Mouse (Mus musculus) neural tube, embryonic 15.5 days (tissue): ENCODE measurements at regions not wholly inside any gene's neighbourhood (a gene's known extent, or its start where the extent isn't known, plus 50 kb on each side); places are given as distances from the start of the nearest gene placed in this dataset.

Experiments
- ATAC-seq: fragments of 200-750 bp; cut with Nextera tagmentation; 2 replicates; pipeline ENCODE4 v1.8.0; 2017; ENCODE audit warnings: mild to moderate bottlenecking, moderate TSS enrichment, moderate library complexity; ENCODE audit not compliant: low FRiP score
- H3K27ac ChIP-seq: fragments of 300-500 bp; sonication (generic); replicated peaks from 2 replicates; pipeline ENCODE4 v1.5.1; 2015; ENCODE audit warnings: mild to moderate bottlenecking, inconsistent platforms
- H3K27me3 ChIP-seq: fragments of 300-500 bp; sonication (generic); replicated peaks from 2 replicates; pipeline ENCODE4 v1.6.1; 2015; ENCODE audit warnings: inconsistent platforms
- H3K36me3 ChIP-seq: fragments of 300-500 bp; sonication (generic); 2 replicates; pipeline ENCODE4 v1.6.1; 2015; ENCODE audit warnings: inconsistent platforms
- H3K4me1 ChIP-seq: fragments of 300-500 bp; sonication (generic); 2 replicates; pipeline ENCODE4 v1.6.1; 2015; ENCODE audit warnings: inconsistent platforms
- H3K4me2 ChIP-seq: fragments of 300-500 bp; sonication (generic); 2 replicates; pipeline ENCODE4 v1.6.1; 2015; ENCODE audit warnings: inconsistent platforms, mild to moderate bottlenecking, moderate library complexity
- H3K4me3 ChIP-seq: fragments of 300-500 bp; sonication (generic); replicated peaks from 2 replicates; pipeline ENCODE4 v1.5.1; 2015; ENCODE audit warnings: mild to moderate bottlenecking, inconsistent platforms
- H3K9ac ChIP-seq: fragments of 300-500 bp; sonication (generic); replicated peaks from 2 replicates; pipeline ENCODE4 v1.6.1; 2015; ENCODE audit warnings: mild to moderate bottlenecking, inconsistent platforms
- H3K9me3 ChIP-seq: fragments of 300-500 bp; sonication (generic); replicated peaks from 2 replicates; pipeline ENCODE4 v1.6.1; 2016; ENCODE audit warnings: inconsistent platforms
- WGBS: fragments of 180-500 bp; shearing (Covaris S2); methylation state at CpG from one replicate; pipeline ENCODE4 v1.1.7; 2015; ENCODE audit warnings: mixed read lengths; 5-methylcytosine and 5-hydroxymethylcytosine counted together

DNA sequence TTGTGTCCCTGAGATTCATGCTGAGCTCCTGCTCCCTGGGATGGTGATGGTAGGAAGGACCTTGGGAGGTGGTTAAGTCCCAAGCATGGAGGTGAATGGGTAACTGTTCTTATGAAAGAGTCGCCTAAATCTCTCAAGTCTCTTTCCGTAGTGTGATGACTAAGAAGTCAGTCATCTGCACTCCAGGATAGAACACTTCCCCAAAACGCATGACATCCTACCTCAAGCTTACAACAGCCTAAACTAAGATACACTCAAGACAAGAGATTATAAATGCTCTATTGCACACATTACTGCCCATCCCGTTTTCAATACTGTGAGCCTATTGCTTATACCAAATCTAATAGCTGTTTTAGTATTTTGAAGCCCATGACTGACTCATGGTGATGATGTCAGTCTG, 162.3 kb upstream of the Slc7a11 start:
- ATAC-seq, result no peak
- Histone ChIP-seq H3K9ac (no peak overlapping the region), H3K27ac (no peak overlapping the region), H3K4me1 (no peaks in the 10 kb centered on the region), H3K36me3 (no peaks in the 10 kb centered on the region), H3K4me2 (no peak overlapping the region), H3K9me3 (no peaks in the 10 kb centered on the region), H3K4me3 (no peak overlapping the region), H3K27me3 (no peaks in the 10 kb centered on the region)
- WGBS, result 84% methylated on average over 4 of the region's 4 CpGs

DNA sequence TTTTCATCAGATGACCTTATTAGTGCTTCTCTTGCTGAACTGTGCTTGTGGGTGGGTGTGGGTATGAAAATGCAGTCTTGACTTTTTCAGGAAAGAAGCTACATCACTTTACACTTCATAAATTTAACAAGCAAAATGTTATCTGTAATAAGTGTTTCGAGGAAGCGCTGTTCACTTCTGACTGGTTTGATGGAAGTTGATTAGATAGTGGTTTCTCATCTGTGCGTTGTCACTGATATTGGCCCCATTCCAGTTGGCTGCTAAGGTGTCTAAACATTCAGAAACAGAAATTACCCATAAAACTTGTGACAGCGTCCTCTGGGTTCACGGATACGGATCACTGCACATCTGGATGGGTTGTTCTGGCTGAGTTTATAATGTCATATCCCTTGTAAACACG, 159.8 kb upstream of the Slc7a11 start:
- no peak overlapping the region for H3K4me2 ChIP-seq
- no peaks in the 10 kb centered on the region for H3K27me3 ChIP-seq
- WGBS, result 66% methylated on average over 7 of the region's 7 CpGs
- H3K9ac ChIP-seq, result no peak overlapping the region
- no peaks in the 10 kb centered on the region for H3K9me3 ChIP-seq
- no peak overlapping the region for H3K4me3 ChIP-seq
- H3K27ac ChIP-seq, result no peak overlapping the region
- ATAC-seq, result no peak
- H3K4me1 ChIP-seq, result no peaks in the 10 kb centered on the region
- no peaks in the 10 kb centered on the region for H3K36me3 ChIP-seq

GRCm38 (mm10) chr3:50595732-50596131, 152.3 kb upstream of the Slc7a11 start:
- Histone ChIP-seq H3K9ac (no peak overlapping the region), H3K4me3 (no peak overlapping the region), H3K9me3 (0 out of 2 replicates have a peak, but pooled peaks cover 4% of the 10 kb centered on the region), H3K27ac (no peak overlapping the region), H3K4me2 (no peak overlapping the region), H3K27me3 (no peaks in the 10 kb centered on the region), H3K36me3 (no peaks in the 10 kb centered on the region), H3K4me1 (no peaks in the 10 kb centered on the region)
- 94% methylated on average over 1 of the region's 1 CpGs for WGBS
- no peak for ATAC-seq

DNA sequence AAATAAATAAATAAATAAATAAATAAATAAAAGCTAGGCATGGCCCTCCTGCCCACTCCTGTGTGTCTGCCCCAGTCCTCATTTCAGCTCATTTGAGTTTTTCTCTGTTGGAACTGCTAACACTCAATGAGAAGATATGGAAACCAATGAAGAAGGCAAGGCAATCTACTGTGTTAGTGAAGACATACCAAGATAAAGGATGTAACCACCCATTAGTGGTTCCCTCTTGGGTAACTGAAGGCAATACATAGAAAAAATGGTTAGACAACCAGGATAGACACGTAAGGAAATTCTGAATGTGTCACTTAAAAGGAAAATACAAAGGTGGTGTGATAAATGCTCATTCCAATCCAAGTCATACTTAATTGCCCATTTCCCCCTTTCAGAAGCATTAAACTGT, 140.9 kb upstream of the Slc7a11 start:
- 90% methylated on average over 1 of the region's 1 CpGs for WGBS
- Histone ChIP-seq H3K27ac (no peak overlapping the region), H3K9ac (no peak overlapping the region), H3K9me3 (no peaks in the 10 kb centered on the region), H3K36me3 (no peaks in the 10 kb centered on the region), H3K27me3 (no peaks in the 10 kb centered on the region), H3K4me2 (no peak overlapping the region), H3K4me3 (no peak overlapping the region), H3K4me1 (0 out of 2 replicates have a peak, but pooled peaks cover 5% of the 10 kb centered on the region)
- no peak for ATAC-seq

DNA sequence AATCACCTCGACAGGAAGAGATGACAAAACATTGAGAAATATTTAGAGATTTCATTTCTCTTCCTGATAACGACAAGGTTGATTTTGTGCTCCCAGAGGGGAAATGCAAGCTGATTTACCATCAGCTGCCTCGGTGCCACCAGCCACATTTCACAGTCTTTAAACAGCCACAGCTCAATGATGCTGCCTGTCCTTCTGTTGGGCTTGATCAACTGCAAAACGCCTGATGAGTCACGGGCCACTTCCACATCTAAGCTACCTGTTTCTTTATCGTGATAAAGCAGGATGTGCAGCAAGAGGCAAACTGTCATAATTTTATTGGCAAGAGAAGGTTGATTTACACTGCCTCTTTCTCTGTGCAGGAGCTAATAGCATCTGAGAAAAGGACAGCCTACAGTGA, 140.1 kb upstream of the Slc7a11 start:
- Histone ChIP-seq H3K4me3 (no peak overlapping the region), H3K27ac (no peak overlapping the region; the same call in 1 of the 2 replicates), H3K27me3 (no peaks in the 10 kb centered on the region), H3K9ac (no peak overlapping the region), H3K9me3 (no peaks in the 10 kb centered on the region), H3K4me1 (0 out of 2 replicates have a peak, but pooled peaks cover 5% of the 10 kb centered on the region), H3K4me2 (no peak overlapping the region), H3K36me3 (no peaks in the 10 kb centered on the region)
- ATAC-seq, result no peak
- 52% methylated on average over 6 of the region's 6 CpGs for WGBS

DNA sequence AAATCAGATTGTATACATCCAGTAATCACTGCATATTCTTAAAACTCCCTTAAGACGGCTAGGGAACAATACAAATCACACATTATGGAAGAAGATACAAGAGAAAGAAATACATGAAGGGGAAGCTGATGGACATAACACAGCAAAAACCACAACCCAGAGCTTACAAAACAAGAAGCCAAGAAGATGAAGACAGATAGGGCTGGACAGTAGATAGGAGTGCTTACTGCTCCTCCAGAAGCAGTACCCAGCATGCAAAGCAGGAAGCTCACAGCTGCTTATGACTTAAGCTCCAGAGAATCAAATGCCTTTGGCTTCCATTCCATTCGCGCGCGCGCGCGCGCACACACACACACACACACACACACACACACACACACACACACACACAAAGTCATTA, 131.0 kb upstream of the Slc7a11 start:
- no peaks in the 10 kb centered on the region for H3K9me3 ChIP-seq
- no peak overlapping the region for H3K9ac ChIP-seq
- no peaks in the 10 kb centered on the region for H3K27me3 ChIP-seq
- H3K4me1 ChIP-seq, result no peaks in the 10 kb centered on the region
- no peak for ATAC-seq
- no peak overlapping the region for H3K4me3 ChIP-seq
- H3K4me2 ChIP-seq, result no peak overlapping the region
- no peak overlapping the region for H3K27ac ChIP-seq
- WGBS, result 99% methylated on average over 9 of the region's 9 CpGs
- H3K36me3 ChIP-seq, result no peaks in the 10 kb centered on the region

DNA sequence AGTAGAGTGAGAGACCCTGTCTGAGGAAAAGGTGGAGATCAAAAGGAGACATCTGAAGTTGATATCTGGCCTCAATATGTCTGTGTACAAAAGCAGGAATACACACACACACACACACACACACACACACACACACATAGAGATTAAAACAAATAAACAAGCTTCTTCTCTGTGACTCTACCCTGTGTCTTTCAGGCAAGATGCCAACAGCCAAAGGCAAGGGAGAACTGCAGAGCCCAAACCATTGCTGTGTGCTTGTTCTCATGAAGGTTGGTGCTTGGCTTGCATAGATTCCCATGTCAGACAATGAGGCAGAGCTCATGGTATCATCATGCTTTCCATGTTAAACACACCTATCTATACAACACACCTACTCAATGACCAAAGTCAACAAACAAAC, 126.6 kb upstream of the Slc7a11 start:
- Histone ChIP-seq H3K9me3 (no peaks in the 10 kb centered on the region), H3K4me2 (no peak overlapping the region), H3K4me3 (no peak overlapping the region), H3K4me1 (no peaks in the 10 kb centered on the region), H3K27ac (no peak overlapping the region), H3K9ac (no peak overlapping the region), H3K27me3 (no peaks in the 10 kb centered on the region), H3K36me3 (no peaks in the 10 kb centered on the region)
- ATAC-seq, result no peak

DNA sequence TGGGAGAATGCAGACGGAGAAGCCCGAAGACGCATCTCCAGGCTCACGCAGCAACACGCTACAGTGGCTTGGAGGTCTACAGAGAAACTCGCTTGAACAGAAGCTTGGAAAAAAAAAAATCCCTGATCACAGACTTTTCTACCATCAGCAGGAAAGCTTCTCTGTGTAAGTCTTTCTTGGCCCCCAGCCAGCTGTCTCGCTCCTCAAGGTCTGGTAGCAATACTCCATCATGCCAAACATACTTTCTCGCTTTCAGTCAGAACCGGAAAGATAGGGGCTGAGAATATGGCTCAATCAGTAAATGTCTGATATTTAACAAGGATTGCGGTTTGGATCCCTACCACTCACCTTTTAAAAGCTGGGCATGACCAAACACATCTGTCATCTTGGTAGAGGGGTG, 126.2 kb upstream of the Slc7a11 start:
- H3K36me3 ChIP-seq, result no peaks in the 10 kb centered on the region
- H3K27me3 ChIP-seq, result no peaks in the 10 kb centered on the region
- no peaks in the 10 kb centered on the region for H3K9me3 ChIP-seq
- H3K27ac ChIP-seq, result no peak overlapping the region
- WGBS, result 91% methylated on average over 10 of the region's 10 CpGs
- no peak overlapping the region for H3K4me2 ChIP-seq
- H3K4me1 ChIP-seq, result no peaks in the 10 kb centered on the region
- H3K9ac ChIP-seq, result no peak overlapping the region
- ATAC-seq, result no peak
- no peak overlapping the region for H3K4me3 ChIP-seq

GRCm38 (mm10) chr3:50554150-50554549, 110.7 kb upstream of the Slc7a11 start:
- H3K36me3 ChIP-seq, result no peaks in the 10 kb centered on the region
- no peaks in the 10 kb centered on the region for H3K4me1 ChIP-seq
- H3K27ac ChIP-seq, result no peak overlapping the region
- no peak overlapping the region for H3K9ac ChIP-seq
- 78% methylated on average over 1 of the region's 1 CpGs for WGBS
- no peaks in the 10 kb centered on the region for H3K9me3 ChIP-seq
- no peak overlapping the region for H3K4me3 ChIP-seq
- no peaks in the 10 kb centered on the region for H3K27me3 ChIP-seq
- H3K4me2 ChIP-seq, result no peak overlapping the region
- no peak for ATAC-seq

DNA sequence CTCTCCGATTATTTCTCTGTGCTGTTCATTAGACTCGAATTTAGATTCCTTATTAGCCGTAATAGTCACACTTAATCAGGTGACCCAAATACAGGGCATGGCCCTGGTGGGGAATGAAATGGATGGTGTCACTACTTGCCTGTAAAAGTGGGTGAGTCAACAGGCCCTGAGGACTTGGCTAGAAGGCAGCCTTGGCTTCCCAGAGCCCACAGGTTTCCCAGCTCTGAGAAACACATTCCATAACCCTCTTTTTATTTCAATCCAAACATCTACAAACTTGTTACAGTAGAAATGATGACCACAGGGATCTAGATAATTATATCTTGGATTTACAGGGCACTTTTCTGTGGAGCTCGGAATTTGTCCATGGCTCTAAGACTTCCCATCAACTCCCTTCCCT, 105.2 kb upstream of the Slc7a11 start:
- Histone ChIP-seq H3K4me1 (no peaks in the 10 kb centered on the region), H3K27ac (no peak overlapping the region), H3K9ac (no peak overlapping the region), H3K27me3 (no peaks in the 10 kb centered on the region), H3K36me3 (no peaks in the 10 kb centered on the region), H3K4me3 (no peak overlapping the region), H3K4me2 (no peak overlapping the region), H3K9me3 (no peaks in the 10 kb centered on the region)
- WGBS, result 91% methylated on average over 4 of the region's 4 CpGs
- no peak for ATAC-seq

DNA sequence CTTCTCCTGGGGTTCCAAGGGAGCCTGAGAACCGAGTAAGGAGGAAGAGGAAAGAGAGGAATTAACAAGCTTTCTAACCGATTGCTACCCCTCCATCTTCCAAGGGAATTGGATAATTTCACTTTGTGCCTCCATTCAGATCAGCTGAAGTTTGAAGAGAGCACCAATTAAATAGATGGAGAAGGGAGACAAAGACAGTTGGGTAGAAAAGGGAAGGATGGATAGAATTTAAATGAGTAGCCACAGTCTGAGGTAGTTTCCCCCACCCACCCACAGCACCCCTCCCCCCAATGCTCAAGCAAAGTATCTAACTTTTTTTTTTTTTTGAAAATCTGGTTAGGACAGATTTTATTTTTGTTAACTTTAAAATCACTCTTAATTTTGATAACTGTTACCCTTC, 87.2 kb upstream of the Slc7a11 start:
- Histone ChIP-seq H3K36me3 (no peaks in the 10 kb centered on the region), H3K27me3 (no peaks in the 10 kb centered on the region), H3K27ac (no peak overlapping the region), H3K9me3 (no peaks in the 10 kb centered on the region), H3K4me3 (no peak overlapping the region), H3K4me1 (no peaks in the 10 kb centered on the region), H3K9ac (no peak overlapping the region), H3K4me2 (no peak overlapping the region)
- WGBS, result 21% methylated on average over 2 of the region's 2 CpGs
- ATAC-seq, result no peak

DNA sequence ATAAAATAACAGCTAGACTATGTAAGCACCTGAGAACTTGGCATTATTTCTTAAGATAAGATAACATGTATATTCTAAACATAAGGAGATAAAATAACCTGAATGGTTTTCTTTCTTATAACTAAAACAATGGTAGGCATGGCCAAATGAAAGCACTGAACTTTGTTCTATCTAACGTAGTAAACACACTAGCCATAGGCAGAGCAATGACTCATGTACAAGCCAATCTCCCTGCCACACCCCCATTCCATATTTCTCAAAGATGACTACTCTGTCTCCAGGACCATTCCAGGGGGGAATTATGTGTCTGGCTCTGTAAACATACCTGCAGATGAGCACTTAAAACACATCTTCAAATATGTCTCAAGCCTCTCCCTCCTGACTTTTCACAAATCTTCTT, 80.6 kb upstream of the Slc7a11 start:
- H3K27ac ChIP-seq, result no peak overlapping the region
- H3K4me2 ChIP-seq, result no peak overlapping the region
- H3K36me3 ChIP-seq, result no peaks in the 10 kb centered on the region
- H3K9me3 ChIP-seq, result no peaks in the 10 kb centered on the region
- no peak overlapping the region for H3K4me3 ChIP-seq
- H3K9ac ChIP-seq, result no peak overlapping the region
- no peaks in the 10 kb centered on the region for H3K4me1 ChIP-seq
- no peaks in the 10 kb centered on the region for H3K27me3 ChIP-seq
- no peak for ATAC-seq
- WGBS, result 89% methylated on average over 1 of the region's 1 CpGs

DNA sequence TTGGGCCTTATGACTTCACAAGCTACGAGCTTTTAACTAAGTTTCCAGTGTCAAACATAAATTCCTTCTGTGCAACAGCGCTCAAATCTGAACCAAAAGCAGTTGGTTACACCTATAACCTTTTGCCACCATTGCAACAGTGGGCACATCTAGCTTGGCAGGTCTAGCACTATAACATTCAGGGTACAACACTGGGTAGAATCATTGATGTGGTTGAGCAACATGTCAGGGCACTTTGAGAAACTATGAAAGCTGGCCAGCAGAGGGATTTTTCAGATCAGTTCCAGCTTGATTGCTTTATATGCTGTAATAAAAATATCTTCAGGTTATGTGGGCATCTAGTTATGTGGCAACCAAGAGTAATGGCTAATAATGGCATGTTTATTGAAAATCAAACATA, 63.8 kb upstream of the Slc7a11 start:
- ATAC-seq, result no peak
- Histone ChIP-seq H3K9me3 (no peaks in the 10 kb centered on the region), H3K9ac (no peak overlapping the region), H3K4me1 (no peaks in the 10 kb centered on the region), H3K4me2 (no peak overlapping the region), H3K27ac (no peak overlapping the region), H3K27me3 (no peaks in the 10 kb centered on the region), H3K36me3 (no peaks in the 10 kb centered on the region), H3K4me3 (no peak overlapping the region)
- 91% methylated on average over 2 of the region's 2 CpGs for WGBS
